Mouse (Mus musculus) stomach, embryonic 15.5 days (tissue): Measurements from ENCODE around the gene Sesn1. TPM values are rescaled to one million over a fixed set of nuclear protein-coding genes. Genes with fewer than 3 reads are reported as not detected.

Experiments
- ATAC-seq: fragments of 200-750 bp; cut with Nextera tagmentation; 2 replicates; pipeline ENCODE4 v1.8.0; 2017; ENCODE audit warnings: low read depth, moderate number of reproducible peaks, moderate TSS enrichment; ENCODE audit not compliant: insufficient read depth, low FRiP score
- H3K27ac ChIP-seq: fragments of 300-500 bp; sonication (generic); 2 replicates; pipeline ENCODE4 v1.5.1; 2015; ENCODE audit warnings: mild to moderate bottlenecking, inconsistent platforms
- H3K27me3 ChIP-seq: fragments of 300-500 bp; sonication (generic); replicated peaks from 2 replicates; pipeline ENCODE4 v1.6.1; 2015; ENCODE audit warnings: inconsistent platforms
- H3K36me3 ChIP-seq: fragments of 300-500 bp; sonication (generic); 2 replicates; pipeline ENCODE4 v1.6.1; 2015; ENCODE audit warnings: inconsistent platforms
- H3K4me1 ChIP-seq: fragments of 300-500 bp; sonication (generic); 2 replicates; pipeline ENCODE4 v1.6.1; 2015; ENCODE audit warnings: inconsistent platforms
- H3K4me2 ChIP-seq: fragments of 300-500 bp; sonication (generic); 2 replicates; pipeline ENCODE4 v1.6.1; 2015; ENCODE audit warnings: mild to moderate bottlenecking, inconsistent platforms
- H3K4me3 ChIP-seq: fragments of 300-500 bp; sonication (generic); replicated peaks from 2 replicates; pipeline ENCODE4 v1.5.1; 2015; ENCODE audit warnings: inconsistent platforms
- H3K9ac ChIP-seq: fragments of 300-500 bp; sonication (generic); 2 replicates; pipeline ENCODE4 v1.6.1; 2015; ENCODE audit warnings: inconsistent platforms
- H3K9me3 ChIP-seq: fragments of 300-500 bp; sonication (generic); 2 replicates; pipeline ENCODE4 v1.6.1; 2016; ENCODE audit warnings: inconsistent platforms
- WGBS: fragments of 180-500 bp; shearing (Covaris S2); methylation state at CpG from one replicate; pipeline ENCODE4 v1.1.7; 2015; 5-methylcytosine and 5-hydroxymethylcytosine counted together
- polyA plus RNA-seq: library from polyadenylated mRNA; unstranded; fragments of >200 nt; fragmentation: Nextera tagmentation; extraction: Ambion mirVana; gene quantifications from 2 replicates; pipeline ENCODE4 v1.2.1, GENCODE M21; 2015

The Sesn1 gene
- 32.4 and 33.3 TPM in 2 replicates for polyA plus RNA-seq

DNA sequence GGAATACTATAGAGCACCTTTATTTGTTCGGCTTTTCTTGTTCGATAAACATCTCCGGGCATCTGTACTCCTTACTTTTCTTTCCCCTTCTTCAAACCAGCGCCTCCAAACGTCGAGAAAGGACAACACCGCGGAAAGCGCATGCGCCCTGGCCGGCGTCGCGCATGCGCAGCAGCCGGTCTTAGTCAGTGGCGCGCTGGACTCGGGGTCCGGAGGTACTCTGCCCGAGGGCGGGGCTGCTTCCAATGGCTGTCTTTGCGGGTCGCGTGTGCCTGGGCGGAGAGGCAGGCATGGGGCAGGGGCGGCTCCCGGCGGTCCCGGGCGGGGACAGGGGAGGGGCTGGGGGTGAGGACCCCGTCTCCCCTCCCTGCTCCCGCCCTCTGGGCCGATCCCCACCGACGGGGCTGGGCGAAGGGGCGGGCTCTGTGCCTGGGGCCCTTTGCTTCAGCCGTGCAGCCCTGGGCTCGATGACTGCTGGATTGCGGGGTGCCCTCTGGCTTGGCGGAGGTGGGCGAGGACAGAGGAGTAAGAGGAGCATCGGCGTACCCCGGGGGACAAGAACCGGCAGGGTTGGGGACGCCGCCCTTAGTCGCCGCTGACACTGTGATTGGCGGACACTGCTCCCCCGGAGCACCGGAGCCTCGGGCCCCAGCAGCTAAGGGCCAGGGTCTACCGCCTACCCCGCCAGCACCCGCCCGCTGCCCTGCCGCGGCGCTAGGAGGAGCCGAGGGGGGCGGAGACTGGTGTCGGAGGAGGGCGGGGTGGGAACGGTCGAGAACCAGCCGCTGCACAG lies at the start of gene Sesn1, which contains the start of gene Cep57l1:
Gene Sesn1, plus strand, starts transcription at position 165 of the 793 bp plus-strand sequence.
Gene Cep57l1, minus strand, starts transcription at position 101 of the 793 bp plus-strand sequence.
- peak within 1 kb of the TSS; percentile 95 for H3K27ac ChIP-seq
- H3K36me3 ChIP-seq: no peaks in the 10 kb centered on the region
- under 1% methylated on average over 67 of the region's 69 CpGs for WGBS
- H3K4me3 ChIP-seq: peak within 1 kb of the TSS; percentile 58
- no peaks in the 10 kb centered on the region for H3K9me3 ChIP-seq
- ATAC-seq: peak; percentile 96
- peaks cover 10% of the 10 kb centered on the region; the same call in 1 of the 2 replicates for H3K4me1 ChIP-seq
- no peaks in the 10 kb centered on the region for H3K27me3 ChIP-seq
- H3K9ac ChIP-seq: peak within 1 kb of the TSS; percentile 39
- peak within 1 kb of the TSS; percentile 83 for H3K4me2 ChIP-seq

- ATAC-seq: no peak
- H3K4me2 ChIP-seq: no peak overlapping the region
- no peaks in the 10 kb centered on the region for H3K9me3 ChIP-seq
- H3K27me3 ChIP-seq: no peaks in the 10 kb centered on the region
- no peaks in the 10 kb centered on the region for H3K36me3 ChIP-seq
- no peak overlapping the region for H3K27ac ChIP-seq
- H3K9ac ChIP-seq: no peak overlapping the region
- 78% methylated on average over 3 of the region's 3 CpGs for WGBS
- H3K4me1 ChIP-seq: no peaks in the 10 kb centered on the region
- no peak overlapping the region for H3K4me3 ChIP-seq
Measured at GRCm38 (mm10) chr10:41760866-41761265, 48.9 kb upstream of the Sesn1 start.

- Histone ChIP-seq H3K4me1 (peaks cover 2% of the 10 kb centered on the region; the same call in 1 of the 2 replicates), H3K36me3 (no peaks in the 10 kb centered on the region), H3K4me3 (no peak overlapping the region), H3K4me2 (no peak overlapping the region), H3K9me3 (no peaks in the 10 kb centered on the region), H3K9ac (no peak overlapping the region), H3K27ac (no peak overlapping the region), H3K27me3 (no peaks in the 10 kb centered on the region)
- ATAC-seq: no peak
- 61% methylated on average over 3 of the region's 3 CpGs for WGBS
Measured at GRCm38 (mm10) chr10:41763741-41764385, 45.9 kb upstream of the Sesn1 start.

DNA sequence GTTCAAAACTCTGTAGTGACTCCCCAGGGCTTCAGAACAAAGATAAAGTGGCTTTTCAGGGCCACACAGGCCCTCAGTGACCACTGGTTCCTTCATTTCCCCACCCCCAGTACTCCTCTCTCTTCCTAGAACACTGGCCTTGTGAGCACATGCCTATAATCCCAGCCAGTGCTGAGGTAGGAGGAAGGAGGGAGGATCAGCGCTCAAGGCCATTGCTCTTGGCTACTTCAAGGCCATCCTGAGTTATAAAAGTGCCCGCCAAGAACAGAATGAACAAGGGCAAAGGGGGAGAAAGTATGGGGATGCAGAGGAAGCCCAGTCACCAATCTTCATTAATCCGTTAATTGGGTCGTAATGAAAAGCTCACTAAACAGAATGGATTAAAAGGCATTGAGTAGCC lies 44.1 kb upstream of the Sesn1 start:
- Histone ChIP-seq H3K4me1 (peaks cover 2% of the 10 kb centered on the region; the same call in 1 of the 2 replicates), H3K9ac (no peak overlapping the region), H3K27ac (no peak overlapping the region), H3K4me3 (no peak overlapping the region), H3K9me3 (no peaks in the 10 kb centered on the region), H3K36me3 (no peaks in the 10 kb centered on the region), H3K27me3 (no peaks in the 10 kb centered on the region), H3K4me2 (no peak overlapping the region)
- 85% methylated on average over 4 of the region's 4 CpGs for WGBS
- no peak for ATAC-seq

DNA sequence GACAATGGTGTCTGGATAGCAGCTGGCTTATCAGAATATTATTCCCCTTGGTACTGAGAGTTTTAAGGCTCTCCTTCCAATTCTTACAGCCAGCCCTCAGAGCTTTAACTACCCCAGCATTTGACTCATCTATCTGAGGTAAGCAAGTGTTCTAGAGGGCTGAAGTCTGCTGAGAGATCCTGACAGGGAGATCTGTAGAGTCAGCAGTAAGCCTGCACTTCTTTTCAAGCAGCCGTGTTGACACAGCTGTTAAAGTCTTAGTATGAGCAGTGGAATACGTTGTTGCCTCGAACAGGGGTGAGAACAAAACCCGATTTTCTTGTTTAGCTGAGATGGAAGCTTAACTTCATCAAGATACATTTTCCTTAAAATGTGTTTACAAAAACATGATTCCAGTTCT lies 43.5 kb upstream of the Sesn1 start:
- peaks cover 2% of the 10 kb centered on the region; the same call in 1 of the 2 replicates for H3K4me1 ChIP-seq
- no peak for ATAC-seq

DNA sequence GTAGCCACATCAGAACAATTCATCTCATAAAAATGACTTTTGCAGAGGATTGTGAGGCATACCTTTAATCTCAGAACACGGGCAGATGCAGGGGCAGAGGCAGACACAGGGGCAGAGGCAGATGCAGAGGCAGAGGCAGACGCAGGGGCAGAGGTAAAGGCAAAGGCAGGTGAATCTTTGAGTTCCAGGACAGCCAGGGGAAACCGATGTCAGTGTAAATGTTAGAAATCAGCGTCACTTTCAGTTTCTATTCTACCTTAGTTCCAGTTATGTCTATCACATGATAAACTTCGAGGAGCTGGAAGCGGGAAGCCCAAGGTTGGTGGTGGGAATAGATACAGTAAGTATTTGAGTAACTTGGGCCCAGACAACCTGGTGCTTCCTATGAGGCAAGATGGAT lies 42.5 kb upstream of the Sesn1 start:
- no peak overlapping the region for H3K9ac ChIP-seq
- ATAC-seq: no peak
- no peaks in the 10 kb centered on the region for H3K36me3 ChIP-seq
- peaks cover 2% of the 10 kb centered on the region; the same call in 1 of the 2 replicates for H3K4me1 ChIP-seq
- H3K4me3 ChIP-seq: no peak overlapping the region
- WGBS: 90% methylated on average over 6 of the region's 6 CpGs
- no peaks in the 10 kb centered on the region for H3K27me3 ChIP-seq
- H3K9me3 ChIP-seq: no peaks in the 10 kb centered on the region
- no peak overlapping the region for H3K27ac ChIP-seq
- no peak overlapping the region for H3K4me2 ChIP-seq

More for the DNA sequence above, 43.5 kb upstream of the Sesn1 start:
- Histone ChIP-seq H3K4me2 (no peak overlapping the region), H3K4me3 (no peak overlapping the region), H3K27me3 (no peaks in the 10 kb centered on the region), H3K9ac (no peak overlapping the region), H3K36me3 (no peaks in the 10 kb centered on the region), H3K9me3 (no peaks in the 10 kb centered on the region), H3K27ac (peak overlapping the region; percentile 52; the same call in 1 of the 2 replicates)
- 57% methylated on average over 4 of the region's 4 CpGs for WGBS

DNA sequence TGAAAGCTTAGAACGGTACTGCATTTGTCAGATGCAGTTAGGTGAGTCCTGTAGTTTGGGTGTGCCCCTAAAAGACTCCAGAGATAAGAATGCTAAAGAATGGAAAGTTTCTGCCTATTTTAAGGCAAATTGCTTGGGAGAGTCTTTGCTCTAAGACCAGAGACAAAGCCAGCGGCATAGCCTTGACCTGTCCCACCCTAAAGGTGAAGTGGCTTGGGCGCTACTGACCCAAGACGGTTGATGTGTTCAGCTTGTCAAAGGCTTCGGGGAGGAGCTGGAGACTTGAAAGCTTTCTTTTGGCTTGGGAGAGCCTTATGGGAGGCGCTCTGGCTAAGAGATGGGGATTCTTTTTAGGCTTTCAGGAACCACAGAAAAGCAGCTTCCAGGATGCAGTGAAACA lies 17.4 kb upstream of the Sesn1 start:
- H3K4me1 ChIP-seq: no peaks in the 10 kb centered on the region
- H3K36me3 ChIP-seq: peaks cover 10% of the 10 kb centered on the region
- no peaks in the 10 kb centered on the region for H3K27me3 ChIP-seq
- H3K9me3 ChIP-seq: no peaks in the 10 kb centered on the region; the same call in 1 of the 2 replicates
- WGBS: 90% methylated on average over 6 of the region's 6 CpGs
- ATAC-seq: no peak
- H3K4me3 ChIP-seq: no peak overlapping the region
- no peak overlapping the region for H3K4me2 ChIP-seq
- no peak overlapping the region for H3K27ac ChIP-seq
- no peak overlapping the region for H3K9ac ChIP-seq

DNA sequence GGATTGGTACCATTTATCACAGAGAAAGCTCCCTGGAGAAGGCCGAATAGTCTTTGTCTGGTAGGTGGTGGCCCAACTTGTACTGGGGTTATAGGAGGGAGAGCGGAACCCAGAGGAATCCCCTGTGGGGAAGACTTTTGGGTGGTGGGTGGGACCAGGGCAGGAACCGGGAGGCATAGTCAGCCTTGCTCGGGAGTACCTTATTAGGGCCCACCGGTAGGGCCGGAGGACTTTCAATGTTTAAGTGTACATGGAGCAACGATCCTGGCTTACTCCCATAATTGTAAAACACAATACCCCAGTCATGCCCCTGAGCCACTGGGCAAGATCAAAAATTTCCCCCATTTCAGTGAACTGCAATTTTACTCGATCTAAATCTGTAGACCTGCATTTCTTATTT lies 12.5 kb upstream of the Sesn1 start:
- Histone ChIP-seq H3K4me3 (no peak overlapping the region), H3K27ac (no peak overlapping the region), H3K4me2 (no peak overlapping the region), H3K9me3 (no peaks in the 10 kb centered on the region; the same call in 1 of the 2 replicates), H3K36me3 (peaks cover 44% of the 10 kb centered on the region), H3K4me1 (no peaks in the 10 kb centered on the region), H3K27me3 (no peaks in the 10 kb centered on the region), H3K9ac (no peak overlapping the region)
- 97% methylated on average over 8 of the region's 8 CpGs for WGBS
- no peak for ATAC-seq

- no peak overlapping the region for H3K27ac ChIP-seq
- no peak overlapping the region for H3K9ac ChIP-seq
- H3K4me3 ChIP-seq: no peak overlapping the region
- H3K9me3 ChIP-seq: no peaks in the 10 kb centered on the region
- H3K36me3 ChIP-seq: peaks cover 36% of the 10 kb centered on the region
- no peak for ATAC-seq
- no peak overlapping the region for H3K4me2 ChIP-seq
- no peaks in the 10 kb centered on the region for H3K27me3 ChIP-seq
- 96% methylated on average over 8 of the region's 8 CpGs for WGBS
- no peaks in the 10 kb centered on the region for H3K4me1 ChIP-seq
Measured at GRCm38 (mm10) chr10:41803467-41803866, 6.3 kb upstream of the Sesn1 start.

DNA sequence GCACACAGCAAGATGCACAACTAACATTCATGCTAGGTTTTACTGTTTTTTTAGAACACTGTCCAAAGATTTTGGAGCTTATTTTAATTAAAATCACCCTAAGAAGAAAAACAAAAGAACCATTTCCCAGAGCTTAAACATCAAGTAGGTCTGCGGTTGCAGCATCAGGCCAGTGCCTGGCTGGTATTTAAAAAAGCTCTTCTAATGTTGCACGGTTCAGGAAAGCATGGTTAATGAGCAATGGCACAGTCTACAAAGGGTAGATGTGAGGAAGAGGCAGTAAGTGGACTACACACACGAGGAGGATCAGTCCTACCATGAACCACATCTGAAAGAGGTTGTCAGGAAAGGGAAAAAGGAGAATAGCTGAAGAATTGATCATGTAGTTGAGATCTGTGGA lies 5.0 kb upstream of the Sesn1 start:
- WGBS: 85% methylated on average over 3 of the region's 3 CpGs
- no peak overlapping the region for H3K27ac ChIP-seq
- H3K9ac ChIP-seq: no peak overlapping the region
- H3K27me3 ChIP-seq: no peaks in the 10 kb centered on the region
- H3K36me3 ChIP-seq: peaks cover 29% of the 10 kb centered on the region
- H3K4me1 ChIP-seq: 0 out of 2 replicates have a peak, but pooled peaks cover 2% of the 10 kb centered on the region
- no peak for ATAC-seq
- no peak overlapping the region for H3K4me2 ChIP-seq
- H3K4me3 ChIP-seq: no peak overlapping the region
- H3K9me3 ChIP-seq: no peaks in the 10 kb centered on the region

DNA sequence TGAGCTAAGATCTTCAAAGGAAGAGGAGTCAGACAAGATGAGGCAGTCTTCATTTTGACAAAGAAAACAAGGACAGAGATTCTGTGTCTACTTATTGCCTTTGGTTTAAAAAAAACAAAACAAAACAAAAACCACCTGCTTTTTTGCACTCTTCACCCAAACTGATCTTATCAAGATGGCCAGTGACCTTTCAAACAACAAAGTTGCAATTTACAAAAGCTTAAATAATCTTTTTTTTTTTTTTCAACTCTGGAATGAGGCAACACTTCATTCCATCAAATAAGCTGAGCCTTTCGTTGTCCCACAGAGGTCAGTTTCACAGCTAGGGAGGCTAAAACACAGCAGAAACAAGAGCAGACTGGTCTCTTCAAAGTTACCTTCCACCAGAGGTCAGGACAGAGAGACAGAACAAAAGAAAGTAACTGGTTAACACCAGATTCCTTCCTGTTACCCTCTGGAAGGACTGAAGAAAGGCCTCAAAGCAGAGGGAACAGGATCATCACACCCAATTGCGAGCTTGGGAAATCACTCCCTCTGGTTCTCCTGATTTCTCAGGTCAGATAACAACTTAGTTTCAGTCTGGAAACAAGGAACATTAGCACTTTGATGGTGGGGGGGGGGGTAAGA lies 3.9 kb upstream of the Sesn1 start:
- WGBS: 71% methylated on average over 2 of the region's 2 CpGs
- Histone ChIP-seq H3K36me3 (peaks cover 18% of the 10 kb centered on the region), H3K4me3 (no peak overlapping the region), H3K4me2 (no peak overlapping the region), H3K9me3 (no peaks in the 10 kb centered on the region), H3K4me1 (0 out of 2 replicates have a peak, but pooled peaks cover 2% of the 10 kb centered on the region), H3K27me3 (no peaks in the 10 kb centered on the region), H3K27ac (no peak overlapping the region), H3K9ac (no peak overlapping the region)
- no peak for ATAC-seq
